Mouse (Mus musculus) kidney, adult 9 months (tissue): ENCODE data around the gene Hexim1.

Experiments used
- DNase-seq: peaks from one replicate; pipeline ENCODE4 v3.0.0; 2022

Hexim1 gene

DNA sequence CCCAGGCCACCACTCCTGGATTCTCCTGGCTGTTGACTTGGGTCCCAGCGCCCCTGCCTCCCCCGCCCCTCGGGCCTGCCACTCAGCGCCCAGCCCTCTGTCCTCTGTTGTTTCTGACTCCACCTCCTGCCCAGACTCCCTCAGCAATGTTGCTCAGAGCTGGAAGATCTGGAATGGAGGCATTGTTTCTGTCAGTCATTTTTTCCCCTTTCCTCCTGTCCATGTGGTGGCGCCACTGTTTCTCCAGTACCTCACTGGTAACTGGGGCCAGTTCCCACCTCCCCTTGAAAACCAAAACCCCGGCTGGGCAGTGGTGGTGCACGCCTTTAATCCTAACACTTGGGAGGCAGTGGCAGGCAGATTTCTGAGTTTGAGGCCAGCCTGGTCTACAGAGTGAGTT lies 45.4 kb downstream of the Hexim1 start:
- DNase-seq, result peak; percentile 26

- DNase-seq, result peak; percentile 38
Observed at GRCm38 (mm10) chr11:103162132-103162531, 46.1 kb downstream of the Hexim1 start.

GRCm38 (mm10) chr11:103164391-103164790 lies 48.4 kb downstream of the Hexim1 start:
- no peak for DNase-seq

GRCm38 (mm10) chr11:103168690-103169390 lies 52.8 kb downstream of the Hexim1 start:
- DNase-seq, result peak; percentile 87
